Mouse (Mus musculus) cerebellum, adult (tissue): ENCODE results near the gene Neurl2.
A peak's percentile ranks its signal among the peaks of the same experiment; 100 is the strongest.
"Not testable (repeated sequence)": the region's sequence is repeated elsewhere in the genome, so short reads cannot be mapped to it uniquely, and the experiment has no call there.

Experiments
- ATAC-seq: cut with Nextera tagmentation; 2 replicates; pipeline ENCODE4 v1.9.2; 2017; ENCODE audit warnings: mild to moderate bottlenecking, moderate library complexity, mixed read lengths; ENCODE audit not compliant: insufficient number of reproducible peaks, low FRiP score, low TSS enrichment

Neurl2 gene

DNA sequence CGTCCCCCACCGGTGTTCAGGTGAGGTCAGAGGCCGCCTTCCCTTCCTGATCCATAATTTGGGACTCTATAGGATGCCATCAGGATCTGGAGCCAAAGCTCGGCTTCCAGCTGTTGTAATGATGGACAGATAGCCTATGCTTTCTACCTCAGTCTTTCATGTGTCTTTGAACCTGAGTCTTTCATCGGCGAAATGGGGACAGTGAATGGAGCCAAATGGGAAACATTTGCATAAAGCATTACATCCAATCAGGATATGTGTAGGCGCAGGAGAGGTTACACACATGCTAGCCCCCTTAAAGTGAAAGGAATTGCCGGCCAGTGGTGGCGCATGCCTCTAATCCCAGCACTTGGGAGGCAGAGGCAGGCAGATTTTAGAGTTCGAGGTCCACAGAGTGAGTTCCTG, 10.1 kb downstream of the Neurl2 start:
- ATAC-seq = peak; percentile 27; the same call in 1 of the 2 replicates

DNA sequence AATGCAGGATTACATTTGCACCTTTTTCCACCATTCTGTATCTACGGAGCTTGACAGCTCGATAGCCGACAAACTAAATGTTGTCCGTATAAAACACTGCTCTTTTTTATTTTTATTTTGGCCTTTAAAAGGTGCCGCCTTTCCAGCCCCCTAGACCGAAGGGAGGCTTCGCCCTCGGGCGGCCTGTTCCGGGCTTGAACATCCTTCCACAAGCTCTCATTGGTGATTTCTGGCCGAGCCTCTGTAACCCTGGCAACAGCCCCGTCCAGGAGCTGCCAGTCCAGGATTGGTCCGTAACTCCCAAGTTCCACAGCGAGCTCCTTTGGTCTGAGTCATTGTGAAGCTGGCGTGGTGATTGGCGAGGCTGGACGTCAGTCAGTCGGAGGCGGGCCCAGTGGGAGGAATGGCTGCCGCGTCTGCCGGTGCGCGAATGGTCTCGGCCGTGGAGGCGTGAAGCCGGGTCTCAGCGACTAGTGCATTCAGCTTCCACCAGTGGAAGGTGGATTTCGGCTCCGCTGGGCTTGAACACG, 10.6 kb downstream of the Neurl2 start, which contains the start of gene Zswim1:
TSS of gene Zswim1 (plus strand) at position 51 of the 530 bp plus-strand sequence.
- peak; percentile 99 for ATAC-seq

DNA sequence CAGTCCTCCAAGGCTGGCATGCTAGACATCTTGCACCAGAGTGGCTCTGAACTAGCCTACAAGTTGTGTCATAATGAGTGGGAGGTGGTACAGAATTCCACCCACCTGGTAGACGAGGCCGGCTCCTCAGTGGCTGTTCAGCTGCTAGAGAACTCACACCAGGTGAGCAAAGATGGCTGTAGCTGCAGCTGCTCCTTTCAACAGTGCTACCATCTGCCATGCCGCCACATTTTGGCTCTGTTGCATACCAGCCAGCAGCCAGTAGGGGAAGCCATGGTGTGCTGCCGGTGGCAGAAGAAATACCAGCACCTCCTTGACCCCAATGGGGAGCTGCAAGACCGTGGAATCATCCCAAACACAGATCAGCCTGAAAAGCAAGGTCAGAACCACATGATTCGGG, 12.2 kb downstream of the Neurl2 start:
- ATAC-seq = no peak

DNA sequence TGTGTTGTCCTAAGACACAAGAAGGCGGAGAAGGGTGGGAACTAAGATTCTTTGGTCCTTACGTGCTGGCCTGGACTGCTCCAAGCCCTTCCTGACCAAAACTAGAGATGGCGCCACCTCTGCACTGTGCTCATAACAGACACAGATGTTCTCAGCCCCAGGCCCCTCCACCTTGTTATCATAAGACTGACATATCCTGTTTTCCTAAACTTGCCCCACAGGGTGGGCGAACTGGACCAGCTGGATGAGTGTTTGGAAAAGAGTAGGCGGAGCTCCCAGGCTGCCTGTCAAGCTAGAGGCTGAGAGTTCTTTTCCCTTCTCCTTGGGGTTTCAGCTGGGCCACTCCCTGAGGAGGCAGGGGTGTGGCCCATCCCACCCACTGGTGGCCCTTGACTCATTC, 15.6 kb downstream of the Neurl2 start:
- no peak for ATAC-seq

DNA sequence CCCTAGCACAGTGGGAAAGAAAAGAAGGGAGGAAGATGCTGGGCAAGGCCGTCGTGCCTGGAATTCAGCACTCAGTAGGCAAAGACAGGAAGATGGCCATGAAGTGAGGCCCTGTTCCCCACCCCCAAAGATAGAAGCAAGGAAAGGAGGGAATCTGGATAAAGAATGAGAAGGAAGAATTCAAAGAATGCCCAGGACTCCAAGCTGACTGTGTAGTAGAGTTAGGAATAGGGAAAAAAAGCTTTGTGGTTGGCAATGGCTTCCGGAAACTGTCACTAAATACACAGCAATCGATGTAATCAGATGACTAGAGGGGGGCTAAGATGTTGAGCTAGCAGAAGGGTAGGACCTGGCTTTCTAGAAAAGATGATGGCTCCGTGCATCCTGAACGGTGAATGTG, 16.1 kb downstream of the Neurl2 start:
- ATAC-seq = no peak

DNA sequence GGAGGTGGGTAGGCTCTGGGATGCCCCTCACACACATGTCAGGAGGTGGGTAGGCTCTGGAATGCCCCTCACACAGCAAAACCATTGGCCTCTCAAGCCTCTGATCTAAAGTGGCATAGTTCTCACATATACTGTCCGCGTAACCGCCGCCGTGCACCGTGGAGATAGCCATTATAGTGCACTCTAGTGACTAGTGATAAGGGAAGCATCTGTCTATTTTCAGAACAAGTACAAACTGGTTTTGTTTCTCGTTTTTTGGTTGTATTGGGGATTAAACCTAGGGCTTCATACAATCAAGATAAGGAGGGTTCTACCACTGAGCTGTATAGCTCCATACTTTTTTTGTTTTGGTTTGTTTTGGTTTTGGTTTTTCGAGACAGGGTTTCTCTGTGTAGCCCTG, 17.4 kb downstream of the Neurl2 start:
- ATAC-seq = no peak

DNA sequence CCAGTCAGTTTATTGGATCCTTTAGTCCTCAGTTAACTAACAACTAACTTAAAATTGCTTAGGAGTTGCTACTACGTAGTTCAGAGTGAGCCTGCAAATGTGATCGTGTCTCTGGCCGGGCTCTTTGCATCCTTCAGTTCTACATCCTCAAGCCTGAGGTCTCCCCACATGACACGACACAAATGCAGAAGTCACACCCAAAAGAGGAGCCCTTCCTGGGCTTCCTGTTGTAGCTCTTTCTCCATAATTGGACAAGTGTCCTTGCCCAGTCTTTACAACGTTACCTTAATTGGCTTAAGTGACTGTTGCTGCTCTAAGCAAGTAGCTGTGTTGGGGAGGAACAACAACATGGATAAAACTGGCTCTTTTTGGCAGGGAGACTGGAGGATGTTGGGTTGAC, 17.9 kb downstream of the Neurl2 start:
- no peak for ATAC-seq

DNA sequence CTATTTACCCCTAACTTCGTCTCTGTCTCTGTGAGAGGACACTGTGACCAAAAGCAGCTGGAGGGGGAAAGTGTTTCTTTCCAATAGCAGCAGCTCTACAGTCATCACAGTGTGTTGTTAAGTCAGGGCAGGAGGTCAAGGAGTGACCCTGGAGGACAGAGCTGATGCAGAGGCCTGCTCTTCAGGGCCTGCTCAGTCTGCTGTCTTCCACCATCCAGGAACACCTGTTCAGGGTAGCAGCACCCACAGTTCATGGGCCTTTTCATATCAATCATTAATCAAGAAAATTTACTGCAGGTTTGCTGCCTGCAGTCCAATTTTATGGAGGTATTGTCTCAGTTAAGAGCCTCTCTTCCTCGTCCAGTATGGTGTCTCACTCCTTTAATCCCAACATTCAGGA, 19.7 kb downstream of the Neurl2 start:
- no peak for ATAC-seq

DNA sequence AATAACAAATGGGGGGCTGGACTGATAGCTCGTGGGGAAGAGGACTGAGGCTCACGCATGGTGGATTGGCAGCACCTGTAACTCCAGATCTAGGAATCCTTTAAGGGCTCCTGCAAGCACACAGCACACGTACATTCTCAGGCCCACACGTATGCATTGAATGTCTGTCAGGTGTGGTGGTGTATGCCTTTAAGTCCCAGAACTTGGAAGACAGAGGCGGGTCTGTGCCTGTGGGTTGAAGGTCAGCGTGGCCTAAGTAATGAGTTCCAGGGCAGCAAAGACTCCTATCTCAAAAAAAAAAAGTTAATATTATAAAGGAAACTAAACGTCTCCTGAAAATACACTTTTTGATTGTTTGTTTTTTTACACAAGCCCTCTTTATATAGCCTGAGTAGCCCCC, 26.6 kb downstream of the Neurl2 start:
- no peak for ATAC-seq

DNA sequence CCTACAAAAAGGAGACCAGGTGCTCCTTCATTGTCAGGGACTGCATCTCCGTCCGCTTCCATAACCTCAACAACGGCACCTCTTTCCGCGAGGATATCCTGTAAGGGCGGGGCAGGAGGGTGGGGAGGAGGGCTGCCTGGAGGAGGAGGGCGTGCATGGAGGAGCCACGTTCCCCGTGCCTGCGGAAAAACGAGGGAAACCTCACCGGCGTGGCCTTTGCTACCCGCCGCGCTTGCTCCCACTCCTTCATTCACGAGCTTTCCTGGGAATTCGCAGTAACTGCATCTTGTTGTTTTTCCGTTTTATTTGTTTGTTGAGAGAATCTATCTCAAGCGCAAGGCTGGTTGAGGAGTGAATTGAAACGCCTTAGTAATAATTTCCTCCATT, 27.9 kb downstream of the Neurl2 start:
- ATAC-seq = peak; percentile 34; the same call in 1 of the 2 replicates

DNA sequence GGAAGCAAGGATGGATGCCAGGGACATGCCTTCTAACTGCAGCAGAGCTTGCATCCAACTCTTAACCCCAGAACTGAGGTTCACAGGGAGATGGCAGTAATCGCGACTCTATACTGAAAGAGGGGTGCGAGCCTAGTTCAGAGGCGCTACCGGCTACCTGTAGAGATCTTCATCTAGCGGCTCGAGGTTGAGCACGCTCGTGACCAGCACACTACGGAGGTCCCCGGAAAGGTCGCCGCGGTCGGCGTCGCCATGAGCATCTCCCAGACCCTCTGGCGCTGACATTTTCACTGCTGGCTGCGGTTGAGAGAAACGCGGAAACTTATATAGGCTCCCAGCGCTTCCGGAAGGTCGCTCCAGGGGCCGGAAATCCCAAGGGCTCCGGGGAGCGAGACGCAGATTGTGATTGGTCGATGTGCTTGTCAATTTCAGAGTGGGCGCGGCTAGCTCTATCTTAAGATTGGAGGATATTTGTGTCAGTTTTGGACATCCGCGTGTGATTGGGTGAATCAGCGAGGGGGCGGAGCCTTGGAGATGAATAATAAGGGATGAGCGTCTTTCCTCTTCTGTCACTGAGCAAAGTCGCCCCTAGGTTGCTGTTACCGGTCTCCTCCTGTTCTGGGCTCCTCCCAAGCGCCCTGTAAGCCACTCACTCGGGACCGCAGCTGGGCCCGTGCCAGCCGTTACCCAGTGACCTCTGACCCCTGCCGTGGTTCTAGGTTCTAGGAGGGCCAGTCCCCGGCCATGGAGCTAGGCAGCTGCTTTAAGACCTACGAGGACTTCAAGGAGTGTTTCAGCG, 28.5 kb downstream of the Neurl2 start, which contains the start of the genes Acot8 and Zswim3:
TSS of gene Acot8 (minus strand) at position 350 of the 799 bp plus-strand sequence.
TSS of gene Zswim3 (plus strand) at position 566 of the 799 bp plus-strand sequence.
- peak; percentile 99 for ATAC-seq

DNA sequence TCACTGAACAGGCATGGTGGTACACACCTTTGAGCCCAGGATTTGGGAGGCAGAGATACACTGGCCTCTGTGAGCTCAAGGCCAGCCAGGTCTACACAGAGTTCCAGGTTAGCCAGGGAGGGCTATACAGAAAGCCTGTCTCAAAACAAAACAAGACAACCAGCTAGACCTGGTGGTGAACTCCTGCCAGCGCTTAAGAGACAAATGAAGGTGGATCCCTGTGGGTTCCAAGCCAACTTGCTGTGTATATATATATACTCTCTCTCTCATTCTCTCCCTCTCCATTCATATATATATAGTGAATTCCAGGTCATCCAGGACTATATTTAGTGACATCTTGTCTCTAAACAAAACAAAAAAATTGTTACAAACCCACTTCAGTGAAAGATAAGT, 29.3 kb downstream of the Neurl2 start:
- no peak for ATAC-seq

DNA sequence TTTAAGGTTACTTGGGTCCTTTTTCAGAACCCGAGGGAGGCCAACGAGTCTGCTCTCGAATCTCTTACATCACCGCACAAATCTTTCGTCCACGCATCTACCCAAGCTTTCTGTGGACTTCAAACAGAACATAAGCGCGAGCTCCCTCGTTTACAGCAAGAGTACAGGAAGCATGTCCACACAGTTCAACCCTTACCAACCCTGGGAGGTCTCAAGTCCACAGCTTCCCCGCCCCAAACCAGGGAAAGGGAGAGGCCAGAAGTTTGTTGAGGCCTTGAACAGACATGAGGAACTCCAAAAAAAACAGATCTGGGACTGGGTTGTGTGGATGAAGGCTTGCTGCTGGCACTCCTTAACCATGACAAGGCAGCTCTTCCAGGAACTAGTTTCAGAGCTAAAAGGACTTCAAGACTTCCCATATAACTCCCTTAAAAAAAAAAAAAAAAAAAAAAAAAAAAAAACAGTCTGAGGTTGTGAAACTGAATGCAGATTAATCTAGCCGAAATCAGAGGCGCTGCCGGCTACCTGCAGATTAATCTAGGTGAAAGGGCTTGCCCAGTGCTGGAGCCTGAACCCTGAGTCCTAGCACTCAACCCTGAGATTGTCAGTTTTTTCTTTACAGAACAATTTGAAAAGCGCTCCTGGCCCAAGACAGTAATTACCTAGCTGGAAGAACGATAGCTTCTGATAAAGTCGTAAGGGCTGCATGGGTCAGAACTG, 29.9 kb downstream of the Neurl2 start:
- ATAC-seq = no peak

DNA sequence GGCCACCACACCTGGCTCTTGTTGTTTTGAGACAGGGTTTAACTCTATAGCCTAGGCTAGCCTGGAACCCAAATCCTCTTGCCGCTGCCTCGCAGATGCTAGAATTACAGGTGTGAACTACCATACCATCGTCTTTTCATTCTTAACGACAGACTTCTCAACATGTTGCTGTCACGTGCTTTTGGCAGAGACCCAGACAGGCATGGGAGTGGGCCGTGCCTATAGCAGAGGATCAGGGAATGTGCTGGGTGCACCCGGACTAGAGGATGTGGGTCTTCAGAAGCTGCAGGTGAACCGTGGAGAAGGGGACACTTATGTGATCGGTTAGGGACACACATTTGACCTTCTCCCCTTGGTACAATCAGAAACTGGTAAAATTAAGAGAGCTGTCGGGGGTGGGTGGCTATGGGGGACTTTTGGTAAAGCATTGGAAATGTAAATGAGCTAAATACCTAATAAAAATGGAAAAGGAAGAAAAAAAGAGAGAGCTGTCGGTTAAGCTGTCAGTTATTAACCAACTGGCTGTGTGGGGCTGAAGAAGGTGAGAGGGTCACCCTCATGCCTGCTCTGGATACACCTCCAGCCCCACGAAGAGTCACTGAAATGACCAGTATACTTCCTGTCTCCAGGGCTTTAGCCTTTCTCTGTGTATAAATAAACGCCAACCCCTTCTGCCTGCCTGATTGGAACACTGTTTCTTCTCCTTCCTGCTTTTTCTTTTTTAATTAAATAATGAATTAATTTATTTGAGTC, 32.8 kb downstream of the Neurl2 start:
- no peak for ATAC-seq

DNA sequence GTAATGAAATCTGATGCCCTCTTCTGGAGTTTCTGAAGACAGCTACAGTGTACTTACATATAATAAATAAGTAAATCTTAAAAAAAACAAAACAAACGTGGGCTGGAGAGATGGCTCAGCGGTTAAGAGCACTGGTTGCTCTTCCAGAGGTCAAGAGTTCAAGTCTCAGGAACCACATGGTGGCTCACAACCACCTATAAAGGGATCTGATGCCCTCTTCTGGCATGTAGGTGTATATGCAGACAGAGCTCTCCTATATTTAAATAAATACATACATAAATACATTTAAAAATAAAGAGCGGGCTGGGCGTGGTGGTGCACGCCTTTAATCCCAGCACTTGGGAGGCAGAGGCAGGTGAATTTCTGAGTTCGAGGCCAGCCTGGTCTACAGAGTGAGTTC, 34.7 kb downstream of the Neurl2 start:
- not testable (repeated sequence) for ATAC-seq

DNA sequence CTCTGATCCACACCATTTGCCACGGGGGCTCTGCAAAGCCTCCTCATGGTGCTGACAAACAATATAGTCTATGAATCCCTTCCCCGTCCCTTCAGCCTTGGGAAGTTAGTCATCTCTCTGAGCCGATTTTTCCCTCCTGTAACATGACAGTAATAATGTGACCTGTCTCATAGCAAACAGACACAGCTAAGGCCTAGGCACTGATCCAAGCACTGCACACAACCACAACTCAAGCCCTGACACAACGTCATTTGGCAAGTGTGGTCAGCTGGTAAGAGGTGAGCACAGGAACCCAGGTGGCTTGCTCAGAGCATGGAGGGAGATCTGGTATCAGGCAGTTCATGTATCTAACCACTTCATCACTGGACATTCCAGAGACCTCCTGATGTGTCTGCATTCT, 37.4 kb downstream of the Neurl2 start:
- no peak for ATAC-seq

DNA sequence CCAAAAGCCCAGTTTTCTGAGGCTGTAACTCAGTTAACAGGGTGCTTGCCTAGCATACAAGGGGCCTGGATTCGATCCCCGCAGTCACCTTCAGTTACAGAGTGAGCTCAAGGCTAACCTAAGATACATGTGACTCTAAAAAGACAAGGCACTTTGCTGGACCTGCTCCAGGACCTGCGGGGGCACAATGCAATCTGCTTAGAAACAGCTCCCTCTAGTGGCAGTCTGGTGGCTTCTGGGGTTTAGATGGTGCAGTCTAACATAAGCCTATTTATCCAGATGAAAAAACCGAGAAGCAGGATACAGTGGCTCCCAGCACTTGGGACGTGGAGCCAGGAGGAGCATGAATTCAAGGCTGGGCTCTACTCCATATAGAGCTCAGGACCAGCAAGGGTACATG, 39.0 kb downstream of the Neurl2 start:
- ATAC-seq = no peak

DNA sequence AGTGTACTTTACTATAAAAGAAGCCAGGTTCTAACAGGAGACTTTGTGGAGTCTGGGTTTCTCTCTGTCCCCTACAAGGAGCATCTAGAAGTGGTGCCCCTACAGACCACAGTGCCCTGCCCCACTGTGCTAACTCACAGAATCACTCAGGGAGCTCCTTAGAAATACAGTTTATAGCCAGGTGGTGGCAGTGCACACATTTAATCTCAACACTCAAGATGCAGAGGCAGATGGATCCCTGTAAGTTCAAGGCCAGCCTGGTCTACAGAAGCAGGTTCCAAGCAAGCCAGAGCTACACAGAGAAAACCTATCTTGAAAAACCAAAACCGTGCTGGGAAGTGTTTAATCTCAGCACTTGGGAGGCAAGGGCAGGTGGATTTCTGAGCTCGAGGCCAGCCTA, 39.5 kb downstream of the Neurl2 start:
- ATAC-seq = no peak

DNA sequence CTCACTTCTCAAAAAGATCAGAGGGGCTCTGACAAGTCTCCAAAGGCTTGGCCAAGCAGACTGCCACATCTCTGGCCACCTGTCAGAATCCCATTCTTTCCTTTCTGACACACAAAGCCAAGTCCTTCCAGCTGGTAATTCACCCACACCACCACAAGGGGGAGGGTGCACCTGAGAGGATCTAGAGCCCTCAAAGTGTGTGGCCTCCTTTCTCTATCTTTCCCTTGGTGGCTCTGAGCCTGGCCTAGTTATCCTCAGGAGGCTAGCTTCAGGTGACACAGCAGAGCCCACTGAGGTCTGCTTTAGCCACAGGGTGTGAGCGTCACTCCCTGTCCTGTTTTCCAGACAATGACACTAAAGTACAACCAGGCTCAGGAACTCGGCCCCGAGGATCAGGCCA, 40.0 kb downstream of the Neurl2 start:
- peak; percentile 57 for ATAC-seq

DNA sequence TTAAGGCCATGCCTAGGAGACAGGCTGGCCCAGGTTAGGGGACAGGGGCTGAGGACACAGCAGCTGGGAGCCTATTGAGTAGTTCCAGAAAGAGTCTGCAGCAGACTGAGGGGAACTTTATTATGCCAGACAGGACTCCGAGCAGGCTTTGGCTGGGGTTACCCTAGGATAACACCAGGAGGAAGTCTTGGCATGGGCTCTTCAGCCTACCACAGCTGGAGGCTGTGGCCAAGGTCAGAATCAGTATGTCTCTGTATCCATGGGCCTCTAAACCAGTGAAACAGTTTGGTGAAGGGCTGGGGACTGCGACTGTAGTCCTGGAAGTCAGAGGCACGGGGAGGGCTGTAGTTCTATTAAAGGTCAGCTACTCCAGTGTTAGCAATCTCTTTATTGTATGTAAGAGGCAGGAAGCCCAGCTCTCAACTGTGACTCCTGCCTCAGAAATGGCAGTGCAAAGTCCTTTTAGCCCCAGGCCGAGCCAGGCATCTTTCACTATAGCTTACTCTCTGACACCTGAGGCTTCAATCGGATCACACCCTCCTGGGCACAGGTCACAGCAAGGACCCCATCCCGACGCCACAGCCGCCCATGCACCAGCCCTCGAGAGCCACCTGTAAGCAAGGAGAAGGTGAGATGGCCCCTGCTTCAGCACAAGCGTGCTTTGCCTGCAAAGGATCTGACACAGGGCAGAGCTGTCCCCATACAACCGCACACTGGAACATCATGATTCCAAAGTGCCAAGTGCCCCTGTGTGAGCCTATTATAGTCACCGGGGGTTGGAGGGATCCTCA, 40.7 kb downstream of the Neurl2 start:
- ATAC-seq = no peak
